Mouse (Mus musculus): ENCODE measurements around the gene Fxr2. TPM values are rescaled to one million over a fixed set of nuclear protein-coding genes. Genes with fewer than 3 reads are reported as not detected.
A peak's percentile ranks its signal among the peaks of the same experiment; 100 is the strongest.

Fxr2 gene
- 136 and 154 TPM in 2 replicates for polyA plus RNA-seq (2012; rRNA removed)

GRCm38 (mm10) chr11:69632284-69633089 lies at the start of gene Fxr2:
Gene Fxr2, plus strand, starts transcription at chr11:69632990.
- peak; percentile 100 for DNase-seq (ENCODE audit: extremely low spot score in 1 of 2, low spot score in 1 of 2)

GRCm38 (mm10) chr11:69584008-69584407 lies 48.8 kb upstream of the Fxr2 start:
- DNase-seq (ENCODE audit: extremely low spot score in 1 of 2, low spot score in 1 of 2): no peak

GRCm38 (mm10) chr11:69584937-69585336 lies 47.9 kb upstream of the Fxr2 start:
- DNase-seq (ENCODE audit: extremely low spot score in 1 of 2, low spot score in 1 of 2): no peak

- no peak for DNase-seq (ENCODE audit: extremely low spot score in 1 of 2, low spot score in 1 of 2)
Observed at GRCm38 (mm10) chr11:69585718-69586325, 47.0 kb upstream of the Fxr2 start.

- no peak for DNase-seq (ENCODE audit: extremely low spot score in 1 of 2, low spot score in 1 of 2)
Observed at GRCm38 (mm10) chr11:69589207-69589834, 43.5 kb upstream of the Fxr2 start.

- no peak for DNase-seq (ENCODE audit: extremely low spot score in 1 of 2, low spot score in 1 of 2)
Observed at GRCm38 (mm10) chr11:69590622-69591021, 42.2 kb upstream of the Fxr2 start.

GRCm38 (mm10) chr11:69591424-69591823 lies 41.4 kb upstream of the Fxr2 start:
- DNase-seq (ENCODE audit: extremely low spot score in 1 of 2, low spot score in 1 of 2): no peak

- DNase-seq (ENCODE audit: extremely low spot score in 1 of 2, low spot score in 1 of 2): peak; percentile 55 to 78
Observed at GRCm38 (mm10) chr11:69591899-69592637, 40.7 kb upstream of the Fxr2 start.

GRCm38 (mm10) chr11:69592799-69593198 lies 40.0 kb upstream of the Fxr2 start:
- DNase-seq (ENCODE audit: extremely low spot score in 1 of 2, low spot score in 1 of 2): no peak

- no peak for DNase-seq (ENCODE audit: extremely low spot score in 1 of 2, low spot score in 1 of 2)
Observed at GRCm38 (mm10) chr11:69594853-69595252, 37.9 kb upstream of the Fxr2 start.

- no peak for DNase-seq (ENCODE audit: extremely low spot score in 1 of 2, low spot score in 1 of 2)
Observed at GRCm38 (mm10) chr11:69599436-69599835, 33.4 kb upstream of the Fxr2 start.

- peak in 1 of 2 experiments; percentile 83 for DNase-seq (ENCODE audit: extremely low spot score in 1 of 2, low spot score in 1 of 2)
Observed at GRCm38 (mm10) chr11:69600098-69600497, 32.7 kb upstream of the Fxr2 start.

GRCm38 (mm10) chr11:69601768-69602167 lies 31.0 kb upstream of the Fxr2 start:
- DNase-seq (ENCODE audit: extremely low spot score in 1 of 2, low spot score in 1 of 2): no peak

- no peak for DNase-seq (ENCODE audit: extremely low spot score in 1 of 2, low spot score in 1 of 2)
Observed at GRCm38 (mm10) chr11:69603516-69603915, 29.3 kb upstream of the Fxr2 start.

GRCm38 (mm10) chr11:69604347-69604746 lies 28.4 kb upstream of the Fxr2 start:
- DNase-seq (ENCODE audit: extremely low spot score in 1 of 2, low spot score in 1 of 2): no peak

- DNase-seq (ENCODE audit: extremely low spot score in 1 of 2, low spot score in 1 of 2): peak in 1 of 2 experiments; percentile 35
Observed at GRCm38 (mm10) chr11:69604795-69605664, 27.8 kb upstream of the Fxr2 start.

GRCm38 (mm10) chr11:69605726-69606490 lies 26.9 kb upstream of the Fxr2 start, which contains the start of gene Atp1b2:
Gene Atp1b2, minus strand, starts transcription at chr11:69605942.
- DNase-seq (ENCODE audit: extremely low spot score in 1 of 2, low spot score in 1 of 2): peak; percentile 43 to 80

- no peak for DNase-seq (ENCODE audit: extremely low spot score in 1 of 2, low spot score in 1 of 2)
Observed at GRCm38 (mm10) chr11:69606491-69606795, 26.3 kb upstream of the Fxr2 start.

GRCm38 (mm10) chr11:69606832-69607231 lies 26.0 kb upstream of the Fxr2 start:
- DNase-seq (ENCODE audit: extremely low spot score in 1 of 2, low spot score in 1 of 2): no peak

Measured in frontal cortex, adult 2 months (tissue).